Mouse (Mus musculus) cerebellum, adult 2 months (tissue): ENCODE measurements around the gene Oas1d. TPM values are rescaled to one million over a fixed set of nuclear protein-coding genes. Genes with fewer than 3 reads are reported as not detected.
"Not testable (repeated sequence)": the region's sequence is repeated elsewhere in the genome, so short reads cannot be mapped to it uniquely, and the experiment has no call there.

Source experiments
- DNase-seq, 2 experiments: peaks; one replicate each; pipeline ENCODE4 v3.0.0; 2021
- H3K27ac ChIP-seq: fragments of 200-500 bp; 2 replicates; pipeline ENCODE4 v1.5.1; 2012; ENCODE audit warnings: low read length, control low read depth, inconsistent platforms; ENCODE audit not compliant: insufficient read depth
- H3K27me3 ChIP-seq: fragments of 200-500 bp; 2 replicates; pipeline ENCODE4 v1.6.1; 2012; ENCODE audit warnings: inconsistent platforms, mild to moderate bottlenecking, low read length, moderate library complexity; ENCODE audit not compliant: control insufficient read depth, insufficient read depth
- H3K4me1 ChIP-seq: fragments of 200-500 bp; 2 replicates; pipeline ENCODE4 v1.6.1; 2011; ENCODE audit warnings: low read length; ENCODE audit not compliant: control insufficient read depth, insufficient read depth
- H3K4me3 ChIP-seq: fragments of 200-500 bp; replicated peaks from 2 replicates; pipeline ENCODE3; 2011; ENCODE audit warnings: mild to moderate bottlenecking, low read depth, low read length, control low read depth; ENCODE audit not compliant: insufficient read depth
- CTCF ChIP-seq: fragments of 200-500 bp; IDR thresholded peaks from 2 replicates; pipeline ENCODE4 v1.5.1; 2011; ENCODE audit warnings: low read depth, mild to moderate bottlenecking, control low read depth, low read length, moderate library complexity, borderline replicate concordance; ENCODE audit not compliant: insufficient read depth
- POLR2A ChIP-seq: fragments of 200-500 bp; IDR thresholded peaks from 2 replicates; pipeline ENCODE4 v1.6.1; 2011; ENCODE audit warnings: low read length, control low read depth, borderline replicate concordance; ENCODE audit not compliant: insufficient read depth
- WGBS: fragments of 180-500 bp; shearing (Covaris S2); methylation state at CpG from one replicate; pipeline ENCODE4 v1.1.7; 2018; 5-methylcytosine and 5-hydroxymethylcytosine counted together
- polyA plus RNA-seq: library from polyadenylated mRNA; depleted of rRNA; stranded (reverse); fragments of >200 nt; gene quantifications from 2 replicates; pipeline ENCODE4 v1.2.3, GENCODE M21; 2012; rRNA removed

Oas1d gene
- not detected in 2 replicates for polyA plus RNA-seq

GRCm38 (mm10) chr5:120914204-120914603 is at the start of gene Oas1d:
Gene Oas1d (plus strand): TSS chr5:120914536.
- not testable (repeated sequence) for H3K4me1 ChIP-seq, H3K4me3 ChIP-seq, H3K27me3 ChIP-seq, DNase-seq, H3K27ac ChIP-seq
- WGBS: 51% methylated on average over 8 of the region's 8 CpGs

GRCm38 (mm10) chr5:120865336-120865860 is 48.9 kb upstream of the Oas1d start:
- 56% methylated on average over 3 of the region's 3 CpGs for WGBS
- no peak overlapping the region for H3K4me3 ChIP-seq
- H3K4me1 ChIP-seq: no peaks in the 10 kb centered on the region
- H3K27me3 ChIP-seq: no peaks in the 10 kb centered on the region
- H3K27ac ChIP-seq: no peak overlapping the region
- TF ChIP-seq POLR2A (no peak), CTCF (no peak)
- DNase-seq: no peak

GRCm38 (mm10) chr5:120869436-120870015 is 44.8 kb upstream of the Oas1d start:
- WGBS: 86% methylated on average over 7 of the region's 7 CpGs

GRCm38 (mm10) chr5:120870081-120870480 is 44.3 kb upstream of the Oas1d start:
- WGBS: 78% methylated on average over 3 of the region's 3 CpGs
- no peak for TF ChIP-seq POLR2A
- TF ChIP-seq CTCF: no peak
- Histone ChIP-seq H3K4me1 (peaks cover 14% of the 10 kb centered on the region), H3K4me3 (no peak overlapping the region), H3K27me3 (no peaks in the 10 kb centered on the region), H3K27ac (no peak overlapping the region)
- DNase-seq: no peak

More at GRCm38 (mm10) chr5:120869436-120870015, 44.8 kb upstream of the Oas1d start:
- no peaks in the 10 kb centered on the region for H3K27me3 ChIP-seq
- peaks cover 9% of the 10 kb centered on the region for H3K4me1 ChIP-seq
- no peak for DNase-seq
- no peak overlapping the region for H3K27ac ChIP-seq
- TF ChIP-seq CTCF (no peak), POLR2A (no peak)
- no peak overlapping the region for H3K4me3 ChIP-seq

- no peaks in the 10 kb centered on the region for H3K27me3 ChIP-seq
- H3K4me3 ChIP-seq: no peak overlapping the region
- TF ChIP-seq POLR2A: no peak
- no peak for TF ChIP-seq CTCF
- H3K4me1 ChIP-seq: peaks cover 17% of the 10 kb centered on the region
- WGBS: 93% methylated on average over 7 of the region's 7 CpGs
- no peak for DNase-seq
- no peak overlapping the region for H3K27ac ChIP-seq
Measured at GRCm38 (mm10) chr5:120870782-120871181, 43.6 kb upstream of the Oas1d start.

- peaks cover 19% of the 10 kb centered on the region for H3K4me1 ChIP-seq
Measured at GRCm38 (mm10) chr5:120871469-120871868, 42.9 kb upstream of the Oas1d start.

GRCm38 (mm10) chr5:120876839-120877238 is 37.5 kb upstream of the Oas1d start:
- not testable (repeated sequence) for H3K27ac ChIP-seq, H3K27me3 ChIP-seq, H3K4me3 ChIP-seq
- peaks cover 22% of the 10 kb centered on the region for H3K4me1 ChIP-seq
- WGBS: 65% methylated on average over 2 of the region's 3 CpGs
- DNase-seq: peak; percentile 31 to 34

More at GRCm38 (mm10) chr5:120871469-120871868, 42.9 kb upstream of the Oas1d start:
- no peak for DNase-seq
- TF ChIP-seq POLR2A (no peak), CTCF (no peak)
- Histone ChIP-seq H3K27ac (no peak overlapping the region), H3K27me3 (no peaks in the 10 kb centered on the region), H3K4me3 (no peak overlapping the region)
- 51% methylated on average over 2 of the region's 2 CpGs for WGBS

GRCm38 (mm10) chr5:120877407-120877806 is 36.9 kb upstream of the Oas1d start:
- H3K27ac ChIP-seq, H3K27me3 ChIP-seq, H3K4me3 ChIP-seq, DNase-seq: not testable (repeated sequence)
- 98% methylated on average over 2 of the region's 2 CpGs for WGBS
- H3K4me1 ChIP-seq: peaks cover 19% of the 10 kb centered on the region

- not testable (repeated sequence) for H3K27me3 ChIP-seq, H3K27ac ChIP-seq, H3K4me3 ChIP-seq, DNase-seq
- WGBS: 86% methylated on average over 2 of the region's 2 CpGs
- H3K4me1 ChIP-seq: peaks cover 18% of the 10 kb centered on the region
Measured at GRCm38 (mm10) chr5:120878803-120879202, 35.5 kb upstream of the Oas1d start.

GRCm38 (mm10) chr5:120881681-120882080 is 32.7 kb upstream of the Oas1d start:
- WGBS: 91% methylated on average over 6 of the region's 6 CpGs
- DNase-seq, H3K4me3 ChIP-seq, H3K27me3 ChIP-seq, H3K4me1 ChIP-seq, H3K27ac ChIP-seq: not testable (repeated sequence)

GRCm38 (mm10) chr5:120887413-120887812 is 26.9 kb upstream of the Oas1d start, which contains the start of gene Oas1g:
Gene Oas1g (minus strand): TSS chr5:120887613.
- H3K4me1 ChIP-seq, DNase-seq, H3K4me3 ChIP-seq, H3K27me3 ChIP-seq, H3K27ac ChIP-seq: not testable (repeated sequence)
- WGBS: 58% methylated on average over 5 of the region's 9 CpGs
